Mouse (Mus musculus): ENCODE data around the gene Zfp341. TPM values are rescaled to one million over a fixed set of nuclear protein-coding genes. Genes with fewer than 3 reads are reported as not detected.
A peak's percentile ranks its signal among the peaks of the same experiment; 100 is the strongest.

Gene Zfp341
- total RNA-seq, 4 experiments from 2014 or later, result 9.5 to 10.9 (median 10.2) TPM

GRCm38 (mm10) chr2:154584931-154585601 lies 28.0 kb upstream of the Zfp341 start:
- DNase-seq (ENCODE audit: low spot score in 2 of 2), result no peak

DNA sequence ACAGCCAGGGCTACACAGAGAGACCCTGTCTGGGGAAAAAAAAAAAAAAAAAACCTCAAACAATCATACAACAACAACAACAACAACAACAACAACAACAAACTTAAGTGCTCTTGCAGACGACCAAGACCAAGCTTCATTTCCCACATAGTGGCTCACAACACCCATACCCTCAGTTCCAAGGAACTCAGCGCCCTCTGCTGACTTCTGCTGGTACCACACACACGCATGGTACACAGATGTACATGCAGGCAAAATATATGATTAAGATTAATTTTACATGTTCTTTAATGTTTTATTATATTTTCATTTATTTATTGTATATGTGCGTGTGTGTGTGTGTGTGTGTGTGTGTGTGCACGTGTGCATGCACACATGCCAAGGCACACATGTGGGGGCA lies 26.7 kb upstream of the Zfp341 start:
- DNase-seq (ENCODE audit: low spot score in 2 of 2), result no peak

GRCm38 (mm10) chr2:154589051-154589450 lies 24.0 kb upstream of the Zfp341 start:
- DNase-seq (ENCODE audit: low spot score in 2 of 2), result no peak

GRCm38 (mm10) chr2:154591239-154591638 lies 21.9 kb upstream of the Zfp341 start:
- DNase-seq (ENCODE audit: low spot score in 2 of 2), result no peak

DNA sequence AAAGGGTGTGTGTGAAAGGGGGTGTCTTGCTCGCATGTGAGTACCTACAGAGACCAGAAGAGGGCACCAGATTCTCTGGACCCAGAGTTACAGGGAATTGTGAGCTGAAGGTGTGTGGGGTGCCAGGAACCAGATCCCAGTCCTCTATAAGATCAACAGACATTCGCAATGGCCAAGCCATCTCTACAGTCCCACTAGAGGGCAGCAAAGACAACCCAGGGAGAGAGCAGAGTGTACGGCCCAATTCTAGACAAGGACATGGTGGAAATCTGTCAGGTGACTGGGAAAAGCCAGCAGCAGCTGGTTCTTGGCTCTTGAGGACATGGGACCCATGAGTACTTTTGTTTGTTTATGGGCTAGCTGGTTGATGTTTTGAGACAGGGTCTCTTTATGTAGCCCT lies 20.1 kb upstream of the Zfp341 start:
- no peak for DNase-seq (ENCODE audit: low spot score in 2 of 2)

DNA sequence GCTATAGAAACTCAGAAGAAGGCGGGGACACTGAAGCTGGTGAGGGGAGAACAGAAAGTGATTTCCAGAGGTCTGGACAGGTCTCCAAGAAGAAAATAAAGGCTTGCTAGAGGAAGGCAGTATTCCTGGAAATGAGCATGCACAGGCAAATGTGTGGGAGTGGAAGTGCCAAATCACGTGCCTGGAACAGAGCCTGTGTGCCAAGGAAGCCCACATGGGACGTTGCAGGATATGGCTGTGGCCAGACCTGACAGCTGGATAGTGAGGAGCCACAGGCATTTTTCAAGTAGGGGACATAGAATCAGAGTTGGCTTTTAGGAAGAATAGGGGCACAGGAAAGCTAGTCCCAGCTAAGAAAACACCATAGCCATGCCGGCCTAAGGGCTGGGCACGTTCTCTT lies 17.3 kb upstream of the Zfp341 start:
- no peak for DNase-seq (ENCODE audit: low spot score in 2 of 2)

GRCm38 (mm10) chr2:154597399-154597798 lies 15.7 kb upstream of the Zfp341 start:
- DNase-seq (ENCODE audit: low spot score in 2 of 2), result no peak

DNA sequence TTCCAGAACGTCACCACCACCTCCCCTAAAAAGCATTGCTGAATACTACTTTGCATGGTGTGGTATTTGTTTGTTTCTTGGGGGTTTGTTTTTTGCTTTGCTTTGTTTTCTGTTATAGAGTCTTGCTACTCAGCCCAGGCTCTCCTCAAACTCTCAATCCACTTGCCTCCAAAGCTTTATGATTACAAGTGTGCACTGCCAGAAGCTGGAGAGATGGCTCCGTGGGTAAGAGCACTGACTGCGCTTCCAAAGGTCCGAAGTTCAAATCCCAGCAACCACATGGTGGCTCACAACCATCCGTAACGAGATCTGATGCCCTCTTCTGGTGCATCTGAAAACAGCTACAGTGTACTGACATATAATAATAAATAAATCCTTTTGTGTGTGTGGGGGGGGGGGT lies 12.5 kb upstream of the Zfp341 start:
- no peak for DNase-seq (ENCODE audit: low spot score in 2 of 2)

GRCm38 (mm10) chr2:154601324-154601723 lies 11.8 kb upstream of the Zfp341 start:
- no peak for DNase-seq (ENCODE audit: low spot score in 2 of 2)

- DNase-seq (ENCODE audit: low spot score in 2 of 2), result no peak
Observed at GRCm38 (mm10) chr2:154603007-154603637, 10.0 kb upstream of the Zfp341 start.

DNA sequence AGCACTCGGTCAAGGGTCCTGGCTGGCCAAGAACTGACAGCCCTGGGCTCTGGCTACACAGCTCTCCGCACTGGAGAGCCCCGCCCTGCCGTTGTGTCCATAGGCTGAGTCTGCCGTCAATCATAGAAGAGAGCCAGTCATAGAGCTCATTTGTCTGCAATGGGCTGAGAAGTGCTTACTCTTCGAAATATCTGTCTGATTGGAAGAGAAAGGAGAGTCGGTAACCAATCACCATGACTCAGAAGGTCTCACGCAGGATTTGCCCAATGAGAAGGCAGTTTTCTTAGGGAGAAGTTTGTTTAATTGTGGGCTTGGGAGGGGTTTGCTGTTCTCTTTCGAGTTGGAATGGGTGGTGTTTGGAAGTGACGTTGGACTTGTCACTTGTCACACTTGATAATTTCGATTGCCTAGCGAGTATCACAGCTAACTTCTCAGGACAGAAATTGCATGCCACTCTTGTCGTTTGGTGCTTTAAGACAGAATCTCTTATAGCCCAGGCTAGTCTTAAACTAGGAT lies 9.4 kb upstream of the Zfp341 start, which contains the start of gene Pxmp4:
TSS of gene Pxmp4 (minus strand) at position 71 of the 516 bp plus-strand sequence.
- DNase-seq (ENCODE audit: low spot score in 2 of 2), result peak; percentile 99 to 100

DNA sequence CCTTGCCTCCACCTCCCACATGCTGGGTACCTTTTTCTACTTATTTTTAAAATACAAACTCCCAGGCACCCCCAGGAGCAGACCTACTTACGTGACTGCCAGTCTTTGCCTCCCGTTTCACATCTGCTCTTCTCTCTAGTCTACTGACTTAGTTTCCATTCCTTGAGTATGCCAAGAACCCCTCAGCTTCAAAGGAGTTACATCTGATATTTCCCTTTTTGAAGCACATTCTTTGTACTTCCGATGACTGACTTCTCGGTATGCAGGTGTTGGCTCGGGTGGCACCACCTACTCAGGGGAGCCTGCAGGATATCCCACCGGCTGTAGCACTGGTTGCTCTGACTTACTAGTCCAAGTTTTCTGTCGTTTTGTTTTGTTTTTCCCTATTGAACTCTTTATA lies 8.9 kb upstream of the Zfp341 start:
- DNase-seq (ENCODE audit: low spot score in 2 of 2), result no peak

DNA sequence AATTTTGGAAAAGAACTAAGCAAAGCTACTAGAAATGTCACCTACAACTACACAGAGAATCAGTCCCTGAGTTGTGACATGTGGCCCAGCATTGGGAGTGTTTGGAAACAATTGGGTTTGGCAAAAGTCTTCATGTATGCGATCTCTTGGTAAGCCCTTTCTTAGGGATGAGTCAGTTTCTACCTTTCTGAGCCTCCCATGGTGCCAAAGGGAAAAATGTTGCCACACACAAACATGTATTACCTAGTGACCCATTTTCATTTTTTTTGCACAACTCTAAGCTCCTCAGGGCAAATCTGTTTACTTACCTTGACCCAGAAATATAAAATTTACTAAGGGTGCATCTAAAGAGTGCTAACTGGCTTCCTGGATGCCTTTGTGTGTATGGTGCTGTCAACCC lies 6.1 kb upstream of the Zfp341 start:
- no peak for DNase-seq (ENCODE audit: low spot score in 2 of 2)

GRCm38 (mm10) chr2:154609050-154609767 lies 3.9 kb upstream of the Zfp341 start:
- no peak for DNase-seq (ENCODE audit: low spot score in 2 of 2)

DNA sequence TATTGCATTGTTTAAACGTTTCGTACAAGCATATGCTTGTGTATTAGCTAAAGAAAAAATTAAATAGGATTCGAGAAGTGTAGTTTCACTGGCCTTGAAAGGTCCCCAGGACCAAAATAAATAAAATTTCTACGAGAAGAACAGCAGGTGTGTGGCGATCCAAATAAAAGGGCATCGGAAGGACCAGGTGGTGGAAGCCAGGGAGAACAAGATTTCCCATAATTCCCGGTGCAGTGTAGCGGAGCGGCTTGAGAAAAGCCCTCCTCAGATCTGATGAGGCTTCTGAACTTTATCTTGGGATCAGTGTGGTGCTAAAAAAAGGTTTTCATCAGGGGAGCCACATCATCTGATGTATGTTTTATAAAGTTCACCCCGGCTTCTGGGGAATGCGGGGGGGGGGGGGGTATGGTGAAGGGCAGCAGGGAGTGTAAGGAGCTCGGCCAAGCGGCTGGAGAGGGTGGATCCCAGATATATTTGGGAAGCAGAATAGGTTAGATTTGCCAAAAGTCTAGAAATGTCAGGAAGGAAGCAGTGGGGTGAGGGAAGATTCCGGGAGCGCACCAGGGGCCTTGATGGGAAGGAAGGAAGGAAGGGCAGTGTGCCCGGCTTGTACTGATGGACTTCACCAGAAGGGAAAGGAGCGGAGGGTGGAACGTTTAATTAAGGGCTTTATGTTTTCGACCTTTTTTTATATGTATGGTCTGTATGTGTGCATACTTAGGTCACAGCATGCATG lies 1.9 kb downstream of the Zfp341 start:
- no peak for DNase-seq (ENCODE audit: low spot score in 2 of 2)

GRCm38 (mm10) chr2:154615674-154616073 lies 2.6 kb downstream of the Zfp341 start:
- DNase-seq (ENCODE audit: low spot score in 2 of 2), result no peak

- no peak for DNase-seq (ENCODE audit: low spot score in 2 of 2)
Observed at GRCm38 (mm10) chr2:154617061-154617460, 4.0 kb downstream of the Zfp341 start.

GRCm38 (mm10) chr2:154621684-154622083 lies 8.6 kb downstream of the Zfp341 start:
- DNase-seq (ENCODE audit: low spot score in 2 of 2), result no peak

- DNase-seq (ENCODE audit: low spot score in 2 of 2), result no peak
Observed at GRCm38 (mm10) chr2:154624137-154624536, 11.0 kb downstream of the Zfp341 start.

- no peak for DNase-seq (ENCODE audit: low spot score in 2 of 2)
Observed at GRCm38 (mm10) chr2:154630531-154630930, 17.4 kb downstream of the Zfp341 start.

DNA sequence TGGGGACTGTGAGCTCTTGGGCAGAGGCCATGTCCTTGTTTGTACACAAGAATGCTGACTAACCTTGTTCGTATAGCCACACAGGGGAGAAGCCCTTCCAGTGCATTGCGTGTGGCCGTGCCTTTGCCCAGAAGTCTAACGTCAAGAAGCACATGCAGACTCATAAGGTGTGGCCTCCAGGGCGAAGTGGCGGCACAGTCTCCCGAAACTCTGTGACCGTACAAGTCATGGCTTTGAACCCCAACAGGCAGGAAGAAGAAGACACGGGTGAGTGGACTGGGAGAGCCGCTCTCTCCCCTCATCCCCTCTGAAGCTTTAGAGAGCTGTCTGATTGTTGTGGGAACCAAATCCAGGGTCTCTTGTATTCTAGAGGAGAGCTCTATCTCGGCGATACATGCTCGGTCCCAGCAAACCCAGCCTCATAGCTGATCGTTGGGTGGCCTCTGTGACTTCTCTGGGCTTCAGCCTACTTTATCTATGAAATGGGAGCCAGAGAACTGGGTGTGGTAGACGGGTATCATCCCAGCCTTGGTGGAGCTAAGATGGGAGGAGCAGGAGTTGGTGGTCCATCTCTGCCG lies 19.2 kb downstream of the Zfp341 start:
- no peak for DNase-seq (ENCODE audit: low spot score in 2 of 2)

Measured in left cerebral cortex, adult 8-10 months (tissue).